In genomic region chr6:122743353-122743752, GRCm38 (mm10) we compare ENCODE assay signal across 11 mouse cellular contexts. TPM values are rescaled to one million over a fixed set of nuclear protein-coding genes. Genes with fewer than 3 reads are reported as not detected.
DNase-seq lines count a peak whose midpoint lies in the region; ATAC-seq and TF ChIP-seq lines count a peak whose summit lies in the region.
"Had no signal": no experiment of that assay in that cellular context is flagged by ENCODE, and none has a peak within 500 bp of the region (broad histone marks: within the 10 kb centered on the region; RNA-seq: fewer than 3 reads in every experiment).

No protein-coding gene starts in this region.

- H3K9me3 ChIP-seq in hindbrain, embryonic 15.5 days = no peaks in the 10 kb centered on the region
- H3K9me3 ChIP-seq in kidney, embryonic 16.5 days (ENCODE audit: low read length) = no peaks in the 10 kb centered on the region
- H3K9me3 ChIP-seq: forebrain, embryonic 15.5 days; stomach, embryonic 15.5 days had no signal

- no peak overlapping the region for H3K4me3 ChIP-seq in thymus, adult 2 months (ENCODE audit: control insufficient read depth, insufficient read depth, low read length)
- peak overlapping the region; percentile 6; the same call in 1 of the 2 replicates for H3K4me3 ChIP-seq in hindbrain, embryonic 15.5 days
- no peak overlapping the region for H3K4me3 ChIP-seq in kidney, embryonic 16.5 days (ENCODE audit: low read length)

- H3K4me1 ChIP-seq in thymus, adult 2 months (replicated peaks; ENCODE audit: control insufficient read depth, insufficient read depth, low read length) = peaks cover 25% of the 10 kb centered on the region
- peaks cover 27% of the 10 kb centered on the region for H3K4me1 ChIP-seq in hindbrain, embryonic 15.5 days (replicated peaks)
- peaks cover 4% of the 10 kb centered on the region; the same call in 1 of the 2 replicates for H3K4me1 ChIP-seq in kidney, embryonic 16.5 days (ENCODE audit: insufficient read depth, low read length)

- 0 out of 2 replicates have a peak, but pooled peaks have one; percentile 17 for ATAC-seq in hindbrain, embryonic 15.5 days (ENCODE audit: low FRiP score, low read depth)
- ATAC-seq in kidney, embryonic 16.5 days (ENCODE audit: low FRiP score, low TSS enrichment) = no peak

- no peaks in the 10 kb centered on the region for H3K36me3 ChIP-seq in thymus, adult 2 months (ENCODE audit: control insufficient read depth, insufficient read depth, low read length)
- H3K36me3 ChIP-seq in hindbrain, embryonic 15.5 days = no peaks in the 10 kb centered on the region
- H3K36me3 ChIP-seq in kidney, embryonic 16.5 days (ENCODE audit: insufficient read depth, low read length) = no peaks in the 10 kb centered on the region
- H3K36me3 ChIP-seq: forebrain, embryonic 15.5 days; stomach, embryonic 15.5 days had no signal

- 51% methylated on average over 11 of the region's 11 CpGs for WGBS in thymus, adult 2 months
- WGBS in hindbrain, embryonic 15.5 days = 23% methylated on average over 11 of the region's 11 CpGs
- 19% methylated on average over 11 of the region's 11 CpGs for WGBS in kidney, embryonic 16.5 days

- 0 out of 2 replicates have a peak, but pooled peaks have one; percentile 26 for TF ChIP-seq CTCF in thymus, adult 2 months (IDR thresholded peaks at IDR 0.05; ENCODE audit: borderline replicate concordance, control insufficient read depth, extremely low read depth, insufficient read depth, low read length, poor library complexity)

- peak; percentile 16 for DNase-seq in embryo, embryonic 11 days
- DNase-seq in embryo, embryonic 10.5 days (ENCODE audit: low spot score) = no peak
- DNase-seq in thymus, adult 2 months = peak; percentile 14
- no peak for DNase-seq in thymus, adult 18-20 months
- DNase-seq in thymus, postnatal 25 days = peak; percentile 19
- DNase-seq in kidney, adult 9 months = no peak
- DNase-seq: adrenal gland, adult 2 months had no signal

- H3K4me2 ChIP-seq in hindbrain, embryonic 15.5 days = peak overlapping the region; percentile 5
- no peak overlapping the region for H3K4me2 ChIP-seq in kidney, embryonic 16.5 days (replicated peaks; ENCODE audit: low read depth, low read length)

- no peak for TF ChIP-seq POLR2A in thymus, adult 2 months (IDR thresholded peaks at IDR 0.05; ENCODE audit: control insufficient read depth, extremely low read depth, insufficient read depth, low read length, poor library complexity)

- no peak overlapping the region for H3K9ac ChIP-seq in hindbrain, embryonic 15.5 days
- no peak overlapping the region for H3K9ac ChIP-seq in kidney, embryonic 16.5 days (replicated peaks; ENCODE audit: low read length)
- H3K9ac ChIP-seq: stomach, embryonic 15.5 days had no signal

- no peak overlapping the region for H3K27ac ChIP-seq in thymus, adult 2 months (ENCODE audit: control insufficient read depth, insufficient read depth, low read length)
- H3K27ac ChIP-seq in hindbrain, embryonic 15.5 days (replicated peaks) = no peak overlapping the region
- no peak overlapping the region for H3K27ac ChIP-seq in kidney, embryonic 16.5 days (ENCODE audit: low read length)
- H3K27ac ChIP-seq: forebrain, embryonic 15.5 days; stomach, embryonic 15.5 days had no signal

- no peaks in the 10 kb centered on the region for H3K27me3 ChIP-seq in thymus, adult 2 months (ENCODE audit: control insufficient read depth, insufficient read depth, low read length)
- peaks cover 20% of the 10 kb centered on the region for H3K27me3 ChIP-seq in hindbrain, embryonic 15.5 days
- peaks cover 37% of the 10 kb centered on the region for H3K27me3 ChIP-seq in kidney, embryonic 16.5 days (ENCODE audit: insufficient read depth, low read length)

RNA-seq across cellular contexts. Expression of gene Nanog, which starts 36.1 kb away (rescaled TPM):
- 0.08 TPM in 1 of 2 replicates, not detected in the other for polyA plus RNA-seq in thymus, adult 2 months (2012; rRNA removed)
- polyA plus RNA-seq in hindbrain, embryonic 15.5 days (2015; fragmentation: Nextera tagmentation; extraction: Ambion mirVana) = 0.09 and 0.25 TPM in 2 replicates
- polyA plus RNA-seq in kidney, embryonic 16.5 days (2015; fragmentation: Nextera tagmentation; extraction: Ambion mirVana) = 0.12 TPM in 1 of 2 replicates, not detected in the other
- polyA plus RNA-seq: adrenal gland, adult 2 months had no signal

RNA-seq across cellular contexts. Expression of gene Slc2a3, which starts 58.1 kb away (rescaled TPM):
- 11.7 and 12.8 TPM in 2 replicates for polyA plus RNA-seq in thymus, adult 2 months (2012; rRNA removed)
- polyA plus RNA-seq in hindbrain, embryonic 15.5 days (2015; fragmentation: Nextera tagmentation; extraction: Ambion mirVana) = 43.4 and 44.5 TPM in 2 replicates
- 8.6 and 9.6 TPM in 2 replicates for polyA plus RNA-seq in kidney, embryonic 16.5 days (2015; fragmentation: Nextera tagmentation; extraction: Ambion mirVana)

Comparison
In these comparisons a context has a peak if more than half of its experiments do, and no peak if none do; other contexts are left out.
1. DNase-seq: peak in embryo, embryonic 11 days (single experiment), thymus, adult 2 months (single experiment) and thymus, postnatal 25 days (single experiment); none in embryo, embryonic 10.5 days (single experiment), thymus, adult 18-20 months (0 of 2) and kidney, adult 9 months (single experiment).